Mouse (Mus musculus) right cerebral cortex, postnatal 4 days (tissue): ENCODE results near the gene Car11.
"Not testable (repeated sequence)": the region's sequence is repeated elsewhere in the genome, so short reads cannot be mapped to it uniquely, and the experiment has no call there.

ENCODE experiments used
- DNase-seq: peaks from one replicate; pipeline ENCODE4 v3.0.0-alpha.2; 2022

Car11 gene

DNA sequence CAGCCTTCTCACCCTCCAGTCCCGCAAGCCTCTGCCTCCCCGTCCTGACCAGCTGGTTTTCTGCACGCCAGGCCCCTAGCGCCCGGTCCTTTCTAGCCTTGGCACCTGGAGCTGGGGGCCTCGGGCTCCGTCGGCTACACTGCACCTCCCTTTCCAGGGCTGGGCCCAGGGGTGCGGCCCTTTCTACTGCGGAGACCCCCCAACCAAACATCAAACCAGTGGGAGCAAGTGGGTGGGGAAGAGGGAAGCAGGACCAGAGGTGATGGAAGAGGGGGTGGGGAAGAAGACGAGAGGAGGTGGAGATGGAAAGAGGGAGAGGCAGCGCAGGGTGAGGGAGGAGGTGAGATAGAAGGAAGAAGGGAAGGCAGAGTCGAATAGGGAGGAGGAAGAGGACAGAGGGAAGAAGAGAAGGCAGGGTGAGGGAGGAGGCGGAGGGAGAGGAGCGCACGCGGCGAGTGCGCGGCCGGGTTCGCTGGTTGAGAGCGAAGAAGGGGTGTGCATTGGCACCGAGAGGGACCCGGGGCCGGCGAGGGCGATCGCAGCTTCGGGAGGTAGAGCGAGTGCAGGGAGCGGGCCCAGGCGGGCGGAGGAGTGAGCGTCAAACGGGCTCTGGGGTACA is at the start of gene Car11:
TSS of gene Car11 (plus strand) at position 321 of the 619 bp plus-strand sequence.
- peak; percentile 59 for DNase-seq

DNA sequence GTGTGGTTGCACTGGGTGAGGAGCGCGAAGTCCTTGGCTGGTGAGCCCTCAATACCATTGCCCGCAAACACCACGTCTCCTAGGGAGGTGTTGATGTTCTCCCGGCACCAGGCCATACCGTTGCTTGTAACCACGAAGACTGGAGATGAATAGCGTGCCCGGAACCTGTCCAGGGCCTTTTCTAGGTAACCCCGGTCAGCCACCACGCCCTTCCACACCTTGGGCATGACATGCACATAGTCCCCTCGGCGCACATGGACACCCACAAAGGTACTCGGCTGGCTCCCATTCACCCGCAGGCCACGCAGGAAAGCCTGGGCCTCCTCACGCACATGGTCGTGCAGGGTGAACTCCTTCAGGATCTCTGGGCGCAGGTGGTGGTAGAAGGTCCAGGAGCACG is 49.2 kb upstream of the Car11 start:
- DNase-seq: not testable (repeated sequence)

DNA sequence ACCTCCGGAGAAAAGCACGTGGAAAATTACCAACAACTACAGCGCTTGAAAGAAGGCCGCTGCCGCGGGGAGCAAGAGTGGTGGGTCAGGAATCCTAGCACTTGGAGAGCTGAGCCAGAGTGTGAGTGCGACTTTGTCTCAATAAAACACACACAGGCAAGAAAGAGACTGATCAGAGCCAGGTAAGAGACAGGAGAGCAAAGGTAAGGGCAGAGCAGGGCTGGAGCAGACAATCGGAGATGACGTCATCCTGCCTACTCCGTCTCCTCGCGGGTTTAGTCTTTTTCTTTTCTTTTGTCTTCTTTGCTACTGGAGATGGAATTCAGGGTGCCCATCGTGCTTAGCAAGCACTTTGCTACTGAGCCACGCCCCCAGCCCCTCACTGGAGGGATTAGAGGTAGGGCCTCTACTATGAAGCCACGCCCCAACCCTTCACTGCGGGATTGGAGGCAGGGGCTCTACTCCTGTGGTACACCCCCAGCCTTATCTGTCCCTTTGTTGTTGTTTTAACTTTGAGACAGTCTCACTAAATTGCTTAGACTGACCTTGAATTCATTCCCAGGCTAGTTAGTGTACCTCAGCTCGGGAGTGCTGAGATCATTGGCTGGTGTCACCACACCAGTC is 45.1 kb upstream of the Car11 start:
- no peak for DNase-seq

DNA sequence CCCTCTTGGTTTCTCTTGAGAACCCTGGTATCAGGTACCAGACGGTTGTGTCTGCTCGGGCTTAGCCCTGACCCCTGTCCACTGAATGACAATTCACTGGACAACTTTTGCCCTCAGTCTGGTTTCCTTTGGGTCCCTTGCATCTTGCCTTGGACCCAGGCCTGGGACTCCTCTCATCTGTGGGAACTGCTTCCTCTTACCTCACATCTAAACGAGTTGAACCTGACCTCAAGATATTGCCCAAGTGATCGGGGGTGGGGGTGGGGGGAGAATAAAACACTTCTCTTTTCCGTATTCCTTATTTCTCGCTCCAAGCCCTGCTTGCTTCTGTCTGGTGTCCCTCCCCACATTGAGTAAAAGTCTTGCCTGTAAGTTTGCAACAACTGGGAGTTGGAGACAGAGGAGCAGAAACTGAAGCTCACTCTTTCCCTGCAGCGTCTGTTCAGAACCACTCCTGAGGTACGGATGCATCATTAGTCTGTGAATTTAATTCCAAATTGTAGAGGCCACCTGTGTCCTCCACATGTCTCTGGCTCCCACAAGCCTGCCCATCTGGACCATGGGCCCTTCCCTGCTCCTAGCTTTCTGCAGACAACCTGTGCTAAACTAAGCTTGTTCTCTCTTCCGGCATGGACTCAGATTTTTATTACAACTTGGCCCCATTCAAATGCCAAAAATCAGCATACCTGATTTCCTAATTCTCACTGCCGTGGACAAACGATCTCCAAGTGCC is 38.7 kb upstream of the Car11 start:
- no peak for DNase-seq

DNA sequence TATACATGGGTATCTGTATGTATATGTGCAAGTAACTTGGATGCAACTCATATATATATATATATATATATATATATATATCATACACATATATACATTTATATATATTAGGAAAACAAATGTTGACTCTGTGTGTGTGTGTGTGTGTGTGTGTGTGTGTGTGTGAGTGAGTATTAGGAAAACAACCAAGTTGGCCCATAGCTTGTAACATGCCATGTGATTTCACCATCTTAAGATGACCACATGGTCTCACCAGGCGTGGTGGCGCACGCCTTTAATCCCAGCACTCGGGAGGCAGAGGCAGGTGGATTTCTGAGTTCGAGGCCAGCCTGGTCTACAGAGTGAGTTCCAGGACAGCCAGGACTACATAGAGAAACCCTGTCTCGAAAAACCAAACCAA is 37.9 kb upstream of the Car11 start:
- DNase-seq: not testable (repeated sequence)

DNA sequence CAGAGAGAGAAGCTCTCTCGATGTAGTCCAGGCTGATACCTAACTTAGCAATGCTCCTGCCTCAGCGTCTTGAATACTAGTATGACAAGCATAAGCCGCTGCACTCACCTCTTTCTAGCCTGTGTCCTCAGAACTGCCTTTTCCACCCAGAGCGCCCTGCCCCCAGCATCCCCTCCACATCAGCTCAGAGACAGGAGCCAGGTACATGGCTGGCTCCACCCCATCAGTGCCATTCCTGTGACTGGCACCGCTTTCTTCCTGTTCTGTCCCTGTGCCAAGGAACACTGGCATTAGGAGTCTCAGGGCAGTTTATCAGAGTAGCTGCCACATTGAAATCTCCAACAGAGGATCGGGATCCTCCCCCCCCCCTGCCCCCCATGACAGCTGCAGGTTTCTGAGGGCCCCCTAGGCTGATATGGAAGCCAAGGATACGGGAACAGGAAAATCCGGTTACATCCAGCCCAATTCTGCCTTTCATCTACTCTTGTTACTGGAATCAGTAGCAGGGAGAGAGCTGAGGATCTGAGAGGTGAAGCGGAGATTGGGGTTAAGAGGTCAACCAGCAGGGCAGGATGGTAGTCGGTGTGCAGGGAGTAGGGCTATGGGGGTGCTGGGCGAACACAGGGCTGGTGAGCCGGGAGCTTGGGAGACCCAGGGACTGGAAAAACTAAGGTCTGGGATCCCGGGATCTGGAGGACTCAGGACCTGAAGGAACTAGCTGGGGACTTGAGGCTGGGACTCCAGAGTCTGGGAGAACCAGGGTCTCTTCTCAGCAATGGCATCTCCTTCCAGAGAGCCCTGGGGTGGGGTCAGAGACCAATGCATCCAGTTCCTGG is 34.1 kb upstream of the Car11 start:
- no peak for DNase-seq

DNA sequence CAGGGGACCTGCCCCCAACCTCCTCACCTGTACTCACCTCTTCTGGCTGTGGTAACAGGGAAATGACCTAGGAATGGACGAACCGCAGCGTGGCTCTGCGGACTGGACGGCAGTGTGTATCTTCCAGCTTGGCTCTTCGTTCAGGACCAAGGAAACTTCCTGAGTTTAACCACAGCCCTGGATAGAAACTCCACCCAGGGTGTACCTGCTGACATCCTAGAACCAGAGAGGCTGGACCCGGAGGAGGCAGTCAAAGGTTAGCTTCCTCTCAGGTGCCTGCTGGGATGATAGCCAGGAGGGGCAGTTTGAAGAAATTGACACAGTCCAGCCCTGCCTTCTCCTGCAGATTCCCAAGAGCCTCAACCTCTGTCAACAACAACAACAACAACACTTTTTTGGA is 33.5 kb upstream of the Car11 start, which contains the start of gene Fut2:
TSS of gene Fut2 (minus strand) at position 234 of the 400 bp plus-strand sequence.
- DNase-seq: no peak

DNA sequence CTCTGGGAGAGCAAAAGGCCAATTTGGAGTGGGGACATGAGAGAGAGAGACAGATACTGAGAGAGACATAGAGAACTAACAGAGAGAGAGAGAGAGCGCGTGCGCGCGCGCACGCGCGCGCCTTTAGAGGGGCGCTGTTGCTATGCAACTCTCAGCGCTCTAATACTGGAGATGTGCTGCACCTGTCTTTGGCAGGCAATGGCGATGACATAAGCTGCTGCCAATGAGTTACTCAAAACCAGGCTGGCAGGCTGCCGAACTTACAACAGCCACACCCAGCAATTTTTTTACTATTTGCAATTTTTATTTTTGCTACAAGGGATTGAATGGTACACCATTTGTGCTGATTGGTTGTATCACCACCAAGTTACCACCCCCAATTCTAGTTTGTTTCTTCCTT is 31.9 kb upstream of the Car11 start:
- DNase-seq: peak; percentile 52

DNA sequence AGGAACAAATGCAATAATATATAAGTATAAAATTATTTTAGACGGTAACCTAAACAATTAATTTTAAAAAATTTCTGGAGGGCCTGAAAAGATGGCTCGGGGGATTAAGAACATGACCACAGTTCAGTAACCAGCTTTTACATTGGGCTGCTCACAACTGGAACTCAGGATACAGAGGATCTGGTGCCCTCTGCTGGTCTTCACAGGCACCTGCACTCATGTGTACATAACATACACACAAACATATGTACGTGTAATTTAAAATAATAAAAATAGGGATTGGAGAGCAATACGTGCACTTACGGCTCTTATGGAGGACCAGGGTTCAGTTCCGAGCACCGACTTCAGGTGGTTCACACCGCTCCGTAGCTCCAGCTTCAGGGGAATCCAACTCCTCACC is 30.7 kb upstream of the Car11 start:
- no peak for DNase-seq

DNA sequence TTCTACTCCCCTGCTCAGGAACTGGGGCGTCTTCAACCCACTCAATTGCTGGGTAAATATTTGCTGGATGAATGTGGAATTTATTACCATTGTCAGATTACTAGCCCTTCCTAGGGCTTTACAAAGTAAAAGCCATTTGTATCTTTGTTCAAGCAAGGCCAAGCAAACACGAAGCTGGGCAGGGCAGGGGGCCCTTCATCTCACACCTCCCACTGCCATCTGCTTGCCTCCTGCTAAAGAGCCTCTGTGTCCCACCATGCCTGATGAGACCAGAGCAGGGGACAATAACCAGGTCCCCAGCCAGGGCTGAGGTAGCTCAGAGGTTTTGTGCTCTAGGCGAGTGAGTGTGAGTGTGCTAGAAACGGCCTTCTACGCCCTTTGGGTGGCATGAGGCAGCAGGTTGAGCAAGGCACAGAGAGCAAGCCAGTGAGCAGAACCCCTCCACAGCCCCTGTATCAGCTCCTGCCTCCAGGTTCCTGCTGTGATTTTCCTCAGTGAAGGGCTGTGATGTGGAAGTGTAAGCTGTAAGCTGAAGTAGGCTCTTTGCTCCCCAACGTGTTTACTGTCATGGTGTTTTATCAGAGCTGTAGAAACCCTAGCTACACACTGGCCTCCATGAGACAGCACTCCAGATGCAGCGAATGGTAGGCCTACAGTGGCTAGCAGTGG is 21.9 kb upstream of the Car11 start:
- no peak for DNase-seq

DNA sequence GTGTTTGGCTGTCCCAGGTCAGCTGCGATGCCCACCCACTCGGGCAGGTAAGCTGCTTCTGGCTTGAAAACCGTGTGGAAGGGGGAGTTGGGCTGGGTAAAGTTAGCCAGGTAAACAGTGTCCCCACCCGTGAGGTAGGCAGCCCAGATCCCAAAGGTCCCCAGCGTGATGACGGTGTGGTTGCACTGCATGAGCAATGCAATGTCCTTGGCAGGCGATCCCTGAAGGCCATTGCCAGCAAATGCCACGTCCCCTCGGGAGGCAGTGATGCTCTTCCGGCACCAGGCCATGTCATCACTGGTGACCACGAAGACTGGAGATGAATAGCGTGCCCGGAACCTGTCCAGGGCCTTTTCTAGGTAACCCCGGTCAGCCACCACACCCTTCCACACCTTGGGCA is 21.1 kb upstream of the Car11 start:
- DNase-seq: no peak

DNA sequence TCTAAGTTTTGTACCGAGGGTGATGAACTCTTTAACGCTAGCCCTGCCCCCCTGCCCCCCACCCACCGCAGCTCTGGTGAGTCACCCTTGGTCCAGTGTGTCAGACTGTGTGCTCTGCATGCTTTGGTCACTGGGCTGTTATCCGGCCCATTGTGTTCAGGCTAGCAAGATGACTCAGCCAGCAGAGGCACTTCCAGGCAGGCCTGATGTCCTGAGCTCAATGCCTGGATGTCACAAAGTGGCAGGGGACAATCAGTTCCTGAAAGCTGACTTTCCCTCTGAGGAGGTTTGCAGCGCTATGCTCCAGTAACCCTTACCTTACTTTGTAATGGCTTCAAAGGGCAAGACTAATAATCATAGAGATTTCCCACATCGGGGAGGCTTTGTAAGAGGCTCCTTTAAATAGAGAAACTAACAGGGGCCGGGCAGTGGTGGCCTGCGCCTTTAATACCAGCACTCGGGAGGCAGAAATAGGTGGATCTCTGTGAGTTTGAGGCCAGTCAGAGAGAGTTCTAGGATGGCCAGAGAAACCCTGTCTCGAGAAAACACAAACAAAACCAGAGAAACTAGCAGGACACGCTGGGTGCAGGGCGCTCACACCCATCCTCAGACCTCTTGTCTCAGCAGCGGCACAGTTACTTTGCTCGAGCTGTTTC is 19.5 kb upstream of the Car11 start:
- DNase-seq: no peak

DNA sequence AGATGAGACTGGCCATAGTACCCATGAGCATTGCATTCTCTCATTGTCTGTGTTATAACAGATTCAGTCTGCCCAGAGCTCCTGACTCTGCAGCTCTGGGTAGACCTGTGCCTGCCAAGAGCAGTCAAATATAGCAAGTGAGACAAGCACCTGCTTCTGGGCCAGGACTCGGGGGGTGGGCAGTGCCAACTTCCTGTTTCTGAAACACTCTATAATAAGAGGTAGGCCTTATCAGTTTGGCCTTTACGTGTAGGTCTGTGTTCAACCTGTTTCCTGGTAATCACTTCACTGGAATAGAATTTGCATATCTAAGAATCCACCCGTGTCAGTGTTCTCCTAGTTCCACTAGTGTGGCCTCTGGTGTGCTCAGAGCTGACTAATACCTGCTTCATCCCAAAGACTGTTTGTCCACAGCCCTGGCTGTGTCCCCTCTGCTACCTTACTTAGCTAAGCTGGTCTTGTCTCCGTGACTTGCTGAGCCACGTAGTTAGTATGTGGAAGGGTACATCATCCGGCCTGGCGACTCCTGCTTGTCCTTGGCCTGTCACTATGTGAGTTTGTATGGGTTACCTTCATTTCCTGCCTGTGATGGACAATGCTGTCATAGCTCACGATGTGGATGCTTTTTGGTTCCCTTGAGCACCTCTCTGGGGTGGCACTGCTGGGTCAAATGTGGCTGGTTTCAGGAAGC is 18.5 kb upstream of the Car11 start:
- DNase-seq: no peak

DNA sequence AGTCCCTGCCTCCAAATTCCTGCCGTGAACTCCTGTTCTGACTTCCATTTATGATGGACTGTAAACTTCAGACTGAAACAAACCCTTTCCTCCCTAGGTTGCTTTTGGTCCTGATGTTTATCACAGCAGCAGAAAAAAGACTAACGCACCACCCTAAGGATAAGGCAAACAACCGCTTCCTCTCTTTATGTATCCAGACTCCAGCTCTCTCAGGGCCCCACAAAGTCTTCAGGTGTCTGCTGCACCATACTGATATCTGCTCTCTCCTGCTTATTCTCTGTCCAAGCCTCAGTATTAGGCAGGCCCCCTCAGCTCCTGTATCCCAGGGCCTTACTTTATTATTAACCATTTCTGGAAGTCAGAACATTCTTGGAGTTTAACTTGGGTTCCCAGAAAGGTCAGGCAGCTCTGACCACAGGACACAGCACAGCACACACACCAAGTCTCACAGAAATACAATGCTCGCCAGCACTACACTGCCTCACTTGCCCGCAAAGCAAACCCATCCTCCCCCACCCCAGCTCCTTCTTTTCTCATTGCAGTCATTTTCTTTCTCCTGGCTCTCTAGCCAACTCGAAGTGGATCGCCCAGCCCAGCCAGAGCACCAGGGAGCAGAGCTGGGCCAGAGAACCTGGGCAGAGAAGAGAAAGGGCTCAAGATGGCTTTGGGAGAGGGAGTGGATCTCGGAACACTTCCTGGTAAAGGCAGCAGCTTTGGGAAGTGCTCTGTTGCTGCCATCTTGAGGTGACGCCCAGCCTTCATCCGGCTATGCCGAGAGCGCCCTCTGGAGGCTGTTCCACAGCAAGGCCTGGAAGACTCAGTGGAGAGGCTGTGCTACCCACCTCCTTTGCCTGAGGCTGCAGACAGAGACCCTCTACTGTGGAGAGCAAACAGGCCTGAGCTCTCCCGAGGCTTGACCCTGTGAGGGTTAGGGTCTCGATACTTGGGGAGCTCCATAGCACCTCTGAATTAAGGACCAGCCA is 17.2 kb upstream of the Car11 start:
- peak; percentile 93 for DNase-seq

DNA sequence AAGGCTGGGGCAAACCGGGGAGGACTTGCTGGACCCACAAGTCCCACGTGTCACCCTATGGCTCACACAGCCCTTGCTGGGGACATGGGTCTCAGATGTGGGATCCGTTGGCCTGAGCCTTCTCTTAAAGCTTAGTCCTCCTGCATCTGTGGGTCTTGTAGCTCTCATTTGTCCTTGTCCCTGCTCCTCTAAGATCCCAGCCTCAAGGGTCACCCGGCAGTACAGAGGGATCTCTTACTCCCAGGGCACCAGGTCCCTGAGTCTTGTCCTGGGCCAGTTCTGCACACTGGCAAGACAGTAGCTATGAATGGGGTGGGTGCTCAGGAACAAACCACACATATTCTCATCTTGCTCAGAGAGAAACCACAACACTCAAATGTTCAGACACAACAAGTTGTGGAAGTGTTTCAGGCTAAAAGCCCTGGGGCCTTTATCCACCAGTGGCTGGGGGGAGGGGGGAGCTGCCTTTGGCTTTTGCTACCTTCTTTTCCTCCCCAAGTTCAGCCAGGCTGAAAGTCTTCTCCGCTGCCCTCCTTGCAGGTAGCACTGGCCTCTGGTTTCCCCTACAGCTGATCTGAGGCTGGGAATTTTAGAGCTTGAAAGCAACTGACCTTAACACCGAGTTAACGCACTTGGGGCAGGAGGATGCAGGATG is 16.1 kb upstream of the Car11 start, which contains the start of gene Ntn5:
TSS of gene Ntn5 (plus strand) at position 627 of the 655 bp plus-strand sequence.
- no peak for DNase-seq

DNA sequence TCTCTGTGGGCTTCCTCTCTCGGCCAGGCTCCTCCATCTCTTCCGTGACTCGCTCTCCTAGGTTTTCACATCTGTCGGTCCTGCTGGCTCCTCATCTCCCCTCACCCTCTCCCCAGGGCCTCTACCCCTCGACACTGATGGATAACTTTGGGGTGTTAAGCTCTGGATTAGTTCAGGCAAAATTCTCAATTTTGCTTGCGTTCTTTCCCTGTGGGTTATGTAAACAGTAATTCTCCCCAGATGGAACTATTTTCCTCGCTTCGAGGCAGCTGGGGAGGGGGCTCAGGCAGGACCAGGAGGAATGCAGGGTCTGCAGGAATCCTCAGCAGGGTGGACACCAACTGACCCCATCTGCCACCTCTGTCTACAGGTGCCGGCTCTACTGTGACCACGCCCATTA is 13.8 kb upstream of the Car11 start:
- no peak for DNase-seq

DNA sequence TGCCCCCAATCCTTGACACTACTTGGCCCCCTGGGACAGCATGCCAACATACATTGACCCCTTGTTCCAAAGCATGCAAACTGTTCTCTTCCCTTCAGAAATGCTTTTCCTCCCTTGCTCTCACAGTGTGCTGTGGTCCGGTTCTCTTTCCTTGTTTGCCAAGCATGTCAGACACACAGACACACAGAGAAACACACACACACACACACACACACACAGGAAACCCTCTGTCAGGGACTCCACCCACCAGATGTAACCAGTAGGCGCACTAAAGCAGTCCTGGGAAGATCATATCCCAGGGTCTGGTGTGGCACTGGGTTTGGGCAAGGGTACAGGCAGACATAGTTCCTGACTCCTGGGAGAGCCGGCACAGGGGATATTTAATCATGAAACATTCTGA is 12.8 kb upstream of the Car11 start:
- DNase-seq: no peak

DNA sequence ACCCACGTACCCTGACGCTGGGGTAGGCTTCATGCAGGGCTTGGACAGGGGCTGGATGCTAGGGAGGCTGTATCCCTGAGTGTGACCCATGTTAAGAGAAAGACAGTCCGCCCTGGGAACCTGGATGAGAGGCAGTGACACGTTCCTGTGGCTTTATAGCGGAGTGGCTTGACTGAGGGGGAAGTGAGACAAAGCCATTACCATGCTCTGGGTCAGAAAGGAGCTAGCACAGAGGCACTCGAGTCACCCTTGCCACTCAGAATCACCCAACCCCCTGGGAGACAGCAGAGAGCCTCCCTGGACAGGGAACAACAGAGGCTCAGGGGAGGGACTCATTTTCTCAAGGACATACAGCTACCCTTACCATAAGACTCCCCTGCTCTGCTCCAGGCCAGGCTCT is 10.5 kb upstream of the Car11 start:
- no peak for DNase-seq

DNA sequence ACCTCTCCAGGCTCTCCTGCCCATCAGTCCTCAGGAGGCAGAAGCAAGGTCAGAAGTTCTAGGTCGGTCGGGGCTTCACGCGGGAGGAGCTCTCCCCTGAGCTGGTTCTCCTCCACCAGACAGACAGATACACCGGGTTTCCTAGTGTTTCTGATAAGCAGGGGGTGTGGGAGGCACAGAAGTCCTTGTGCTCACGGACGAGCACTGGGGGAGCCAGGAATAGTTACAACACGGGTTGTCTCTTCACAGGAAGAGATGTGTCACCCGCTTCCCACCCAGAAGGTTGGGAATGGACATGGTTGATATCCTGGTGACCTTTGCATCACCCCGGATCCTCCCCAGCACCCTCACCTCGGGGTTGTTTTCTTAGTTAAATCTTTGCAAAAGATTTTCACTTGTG is 9.8 kb upstream of the Car11 start:
- no peak for DNase-seq

DNA sequence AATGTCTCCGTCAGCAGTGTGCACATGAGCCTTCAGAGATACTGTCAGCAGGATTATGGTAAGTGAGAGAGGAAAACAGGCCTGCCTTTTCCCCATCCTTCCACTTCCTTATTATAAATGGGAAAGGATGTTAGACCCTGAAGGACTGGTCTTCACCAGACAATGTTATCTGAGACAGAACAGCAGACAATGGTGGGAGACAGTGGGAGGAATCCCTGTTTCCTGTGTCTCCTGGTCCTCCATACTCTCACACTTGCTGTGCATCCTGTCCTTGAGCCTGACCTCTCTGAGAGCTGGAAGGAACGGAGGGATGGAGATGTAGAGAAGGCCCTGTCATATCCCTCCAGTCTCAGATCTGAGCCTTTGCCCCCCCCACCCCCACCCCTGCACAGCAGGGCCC is 7.3 kb upstream of the Car11 start:
- DNase-seq: no peak
